Mouse (Mus musculus) neural tube, embryonic 14.5 days (tissue): Measurements from ENCODE around the gene Tpst2. TPM values are rescaled to one million over a fixed set of nuclear protein-coding genes. Genes with fewer than 3 reads are reported as not detected.
A peak's percentile ranks its signal among the peaks of the same experiment; 100 is the strongest.

Experiments
- ATAC-seq: fragments of 200-750 bp; cut with Nextera tagmentation; 2 replicates; pipeline ENCODE4 v1.8.0; 2017; ENCODE audit warnings: low read depth, mild to moderate bottlenecking, moderate TSS enrichment, moderate library complexity
- H3K27ac ChIP-seq: fragments of 300-500 bp; sonication (generic); 2 replicates; pipeline ENCODE4 v1.5.1; 2014; ENCODE audit warnings: low read depth, mild to moderate bottlenecking, control low read depth, low read length, moderate library complexity, mixed read lengths
- H3K27me3 ChIP-seq: fragments of 300-500 bp; sonication (generic); 2 replicates; pipeline ENCODE4 v1.6.1; 2014; ENCODE audit warnings: low read length; ENCODE audit not compliant: control insufficient read depth, insufficient read depth
- H3K36me3 ChIP-seq: fragments of 300-500 bp; sonication (generic); 2 replicates; pipeline ENCODE4 v1.6.1; 2014; ENCODE audit warnings: low read length, mixed read lengths; ENCODE audit not compliant: control insufficient read depth, insufficient read depth
- H3K4me1 ChIP-seq: fragments of 300-500 bp; sonication (generic); 2 replicates; pipeline ENCODE4 v1.6.1; 2014; ENCODE audit warnings: low read length; ENCODE audit not compliant: control insufficient read depth, insufficient read depth
- H3K4me2 ChIP-seq: fragments of 300-500 bp; sonication (generic); 2 replicates; pipeline ENCODE4 v1.6.1; 2014; ENCODE audit warnings: mild to moderate bottlenecking, low read depth, low read length, control low read depth
- H3K4me3 ChIP-seq: fragments of 300-500 bp; sonication (generic); 2 replicates; pipeline ENCODE4 v1.5.1; 2014; ENCODE audit warnings: low read depth, low read length, control low read depth, mixed read lengths
- H3K9ac ChIP-seq: fragments of 300-500 bp; sonication (generic); replicated peaks from 2 replicates; pipeline ENCODE4 v1.6.1; 2014; ENCODE audit warnings: low read depth, mild to moderate bottlenecking, control low read depth, low read length, mixed read lengths
- H3K9me3 ChIP-seq: fragments of 300-500 bp; sonication (generic); 2 replicates; pipeline ENCODE4 v1.6.1; 2016; ENCODE audit warnings: low read length; ENCODE audit not compliant: control insufficient read depth
- WGBS: fragments of 180-500 bp; shearing (Covaris S2); extraction: QIAGEN DNeasy Blood & Tissue Kit; methylation state at CpG from one replicate; pipeline ENCODE4 v1.1.7; 2014; 5-methylcytosine and 5-hydroxymethylcytosine counted together
- polyA plus RNA-seq: library from polyadenylated mRNA; unstranded; fragments of >200 nt; fragmentation: Nextera tagmentation; extraction: Ambion mirVana; gene quantifications from 2 replicates; pipeline ENCODE4 v1.2.1, GENCODE M21; 2014

The Tpst2 gene
- polyA plus RNA-seq, 1 experiment from 2014 or later = 27.1 TPM

GRCm38 (mm10) chr5:112343205-112343595 lies 66.7 kb downstream of the Tpst2 start:
- Histone ChIP-seq H3K36me3 (peaks cover 13% of the 10 kb centered on the region), H3K27me3 (no peaks in the 10 kb centered on the region), H3K27ac (peak overlapping the region; percentile 24), H3K9ac (peak overlapping the region; percentile 85), H3K9me3 (no peaks in the 10 kb centered on the region), H3K4me3 (peak overlapping the region; percentile 64), H3K4me1 (peaks cover 20% of the 10 kb centered on the region), H3K4me2 (peak overlapping the region; percentile 81)
- WGBS = under 1% methylated on average over 24 of the region's 24 CpGs
- peak; percentile 64 for ATAC-seq

- Histone ChIP-seq H3K4me2 (no peak overlapping the region), H3K9ac (no peak overlapping the region), H3K36me3 (peaks cover 6% of the 10 kb centered on the region), H3K9me3 (no peaks in the 10 kb centered on the region), H3K27ac (no peak overlapping the region), H3K4me1 (peaks cover 20% of the 10 kb centered on the region), H3K4me3 (no peak overlapping the region), H3K27me3 (no peaks in the 10 kb centered on the region)
- no peak for ATAC-seq
- 74% methylated on average over 6 of the region's 6 CpGs for WGBS
These were observed 67.8 kb downstream of the Tpst2 start for GRCm38 (mm10) chr5:112344092-112344960.

GRCm38 (mm10) chr5:112346211-112346965 lies 69.9 kb downstream of the Tpst2 start:
- Histone ChIP-seq H3K4me3 (no peak overlapping the region), H3K36me3 (peaks cover 19% of the 10 kb centered on the region), H3K9me3 (no peaks in the 10 kb centered on the region), H3K27ac (no peak overlapping the region), H3K4me2 (no peak overlapping the region), H3K4me1 (peaks cover 20% of the 10 kb centered on the region), H3K9ac (no peak overlapping the region), H3K27me3 (no peaks in the 10 kb centered on the region)
- ATAC-seq = no peak
- WGBS = 81% methylated on average over 16 of the region's 16 CpGs

GRCm38 (mm10) chr5:112349169-112349568 lies 72.7 kb downstream of the Tpst2 start:
- Histone ChIP-seq H3K4me2 (no peak overlapping the region), H3K4me3 (no peak overlapping the region), H3K27me3 (no peaks in the 10 kb centered on the region), H3K4me1 (0 out of 2 replicates have a peak, but pooled peaks cover 8% of the 10 kb centered on the region), H3K27ac (no peak overlapping the region), H3K36me3 (peaks cover 19% of the 10 kb centered on the region), H3K9me3 (no peaks in the 10 kb centered on the region), H3K9ac (no peak overlapping the region)
- WGBS = 80% methylated on average over 8 of the region's 8 CpGs
- no peak for ATAC-seq

GRCm38 (mm10) chr5:112355493-112355892 lies 79.0 kb downstream of the Tpst2 start:
- Histone ChIP-seq H3K4me3 (no peak overlapping the region), H3K4me1 (no peaks in the 10 kb centered on the region), H3K27me3 (no peaks in the 10 kb centered on the region), H3K9me3 (no peaks in the 10 kb centered on the region), H3K27ac (no peak overlapping the region), H3K4me2 (no peak overlapping the region), H3K9ac (no peak overlapping the region), H3K36me3 (peaks cover 21% of the 10 kb centered on the region)
- no peak for ATAC-seq
- WGBS = 93% methylated on average over 6 of the region's 6 CpGs

GRCm38 (mm10) chr5:112355910-112356309 lies 79.4 kb downstream of the Tpst2 start, which contains the start of gene Gm6583:
Gene Gm6583, minus strand, starts transcription at chr5:112356033.
- ATAC-seq = no peak
- H3K4me1 ChIP-seq = no peaks in the 10 kb centered on the region
- no peak within 1 kb of the TSS for H3K9ac ChIP-seq
- H3K4me3 ChIP-seq = no peak within 1 kb of the TSS
- H3K4me2 ChIP-seq = no peak within 1 kb of the TSS
- WGBS = 64% methylated on average over 13 of the region's 13 CpGs
- H3K27me3 ChIP-seq = no peaks in the 10 kb centered on the region
- H3K36me3 ChIP-seq = peaks cover 17% of the 10 kb centered on the region
- no peaks in the 10 kb centered on the region for H3K9me3 ChIP-seq
- H3K27ac ChIP-seq = no peak within 1 kb of the TSS

GRCm38 (mm10) chr5:112356322-112356721 lies 79.8 kb downstream of the Tpst2 start:
- H3K4me2 ChIP-seq = no peak overlapping the region
- H3K4me3 ChIP-seq = no peak overlapping the region
- no peaks in the 10 kb centered on the region for H3K27me3 ChIP-seq
- no peak overlapping the region for H3K27ac ChIP-seq
- no peaks in the 10 kb centered on the region for H3K4me1 ChIP-seq
- no peak overlapping the region for H3K9ac ChIP-seq
- no peak for ATAC-seq
- H3K36me3 ChIP-seq = peaks cover 14% of the 10 kb centered on the region
- 90% methylated on average over 9 of the region's 9 CpGs for WGBS
- no peaks in the 10 kb centered on the region for H3K9me3 ChIP-seq

GRCm38 (mm10) chr5:112359520-112359919 lies 83.0 kb downstream of the Tpst2 start:
- no peak for ATAC-seq
- WGBS = 94% methylated on average over 4 of the region's 4 CpGs

GRCm38 (mm10) chr5:112360077-112360476 lies 83.6 kb downstream of the Tpst2 start:
- WGBS = 83% methylated on average over 3 of the region's 3 CpGs
- no peak overlapping the region for H3K27ac ChIP-seq
- ATAC-seq = no peak
- H3K36me3 ChIP-seq = peaks cover 26% of the 10 kb centered on the region
- no peak overlapping the region for H3K9ac ChIP-seq
- H3K27me3 ChIP-seq = no peaks in the 10 kb centered on the region
- no peaks in the 10 kb centered on the region for H3K9me3 ChIP-seq
- H3K4me1 ChIP-seq = no peaks in the 10 kb centered on the region
- H3K4me3 ChIP-seq = no peak overlapping the region
- no peak overlapping the region for H3K4me2 ChIP-seq

More at GRCm38 (mm10) chr5:112359520-112359919, 83.0 kb downstream of the Tpst2 start:
- Histone ChIP-seq H3K9ac (no peak overlapping the region), H3K36me3 (peaks cover 23% of the 10 kb centered on the region), H3K4me2 (no peak overlapping the region), H3K9me3 (no peaks in the 10 kb centered on the region), H3K27me3 (no peaks in the 10 kb centered on the region), H3K4me3 (no peak overlapping the region), H3K27ac (no peak overlapping the region), H3K4me1 (no peaks in the 10 kb centered on the region)
